Mouse (Mus musculus) embryonic facial prominence, embryonic 14.5 days (tissue): ENCODE measurements at regions not wholly inside any gene's neighbourhood (a gene's known extent, or its start where the extent isn't known, plus 50 kb on each side); places are given as distances from the start of the nearest gene placed in this dataset.

Experiments used
- ATAC-seq: fragments of 200-750 bp; cut with Nextera tagmentation; 2 replicates; pipeline ENCODE4 v1.8.0; 2017; ENCODE audit warnings: low read depth, moderate number of reproducible peaks, moderate TSS enrichment
- DNase-seq: peaks from one replicate; pipeline ENCODE4 v3.0.0-alpha.2; 2015; ENCODE audit warnings: low spot score
- H3K27ac ChIP-seq: fragments of 300-500 bp; sonication (generic); replicated peaks from 2 replicates; pipeline ENCODE4 v1.5.1; 2014; ENCODE audit warnings: low read depth, mild to moderate bottlenecking, low read length, moderate library complexity
- H3K27me3 ChIP-seq: fragments of 300-500 bp; sonication (generic); replicated peaks from 2 replicates; pipeline ENCODE4 v1.6.1; 2014; ENCODE audit warnings: low read length; ENCODE audit not compliant: control insufficient read depth, insufficient read depth
- H3K36me3 ChIP-seq: fragments of 300-500 bp; sonication (generic); 2 replicates; pipeline ENCODE4 v1.6.1; 2014; ENCODE audit warnings: low read length, mixed read lengths; ENCODE audit not compliant: control insufficient read depth, insufficient read depth
- H3K4me1 ChIP-seq: fragments of 300-500 bp; sonication (generic); 2 replicates; pipeline ENCODE4 v1.6.1; 2014; ENCODE audit warnings: antibody characterized with exemption, low read length; ENCODE audit not compliant: control insufficient read depth, insufficient read depth
- H3K4me2 ChIP-seq: fragments of 300-500 bp; sonication (generic); 2 replicates; pipeline ENCODE4 v1.6.1; 2014; ENCODE audit warnings: low read depth, mild to moderate bottlenecking, low read length, moderate library complexity, mixed read lengths
- H3K4me3 ChIP-seq: fragments of 300-500 bp; sonication (generic); 2 replicates; pipeline ENCODE4 v1.5.1; 2014; ENCODE audit warnings: low read depth, mild to moderate bottlenecking, low read length
- H3K9ac ChIP-seq: fragments of 300-500 bp; sonication (generic); 2 replicates; pipeline ENCODE4 v1.6.1; 2014; ENCODE audit warnings: low read depth, mild to moderate bottlenecking, low read length, moderate library complexity, mixed read lengths
- H3K9me3 ChIP-seq: fragments of 300-500 bp; sonication (generic); 2 replicates; pipeline ENCODE4 v1.6.1; 2016; ENCODE audit warnings: low read length; ENCODE audit not compliant: control insufficient read depth
- WGBS: fragments of 180-500 bp; shearing (Covaris S2); extraction: QIAGEN DNeasy Blood & Tissue Kit; methylation state at CpG from one replicate; pipeline ENCODE4 v1.1.7; 2014; 5-methylcytosine and 5-hydroxymethylcytosine counted together

- no peak overlapping the region for H3K4me2 ChIP-seq
- DNase-seq (no peak), ATAC-seq (no peak)
- no peaks in the 10 kb centered on the region for H3K4me1 ChIP-seq
- no peaks in the 10 kb centered on the region for H3K27me3 ChIP-seq
- H3K9me3 ChIP-seq, result no peaks in the 10 kb centered on the region
- WGBS, result 74% methylated on average over 4 of the region's 4 CpGs
- no peak overlapping the region for H3K27ac ChIP-seq
- no peak overlapping the region for H3K9ac ChIP-seq
- no peaks in the 10 kb centered on the region for H3K36me3 ChIP-seq
- no peak overlapping the region for H3K4me3 ChIP-seq
Measured at GRCm38 (mm10) chr7:94116899-94117521, 1037.3 kb downstream of the Fam181b start.

DNA sequence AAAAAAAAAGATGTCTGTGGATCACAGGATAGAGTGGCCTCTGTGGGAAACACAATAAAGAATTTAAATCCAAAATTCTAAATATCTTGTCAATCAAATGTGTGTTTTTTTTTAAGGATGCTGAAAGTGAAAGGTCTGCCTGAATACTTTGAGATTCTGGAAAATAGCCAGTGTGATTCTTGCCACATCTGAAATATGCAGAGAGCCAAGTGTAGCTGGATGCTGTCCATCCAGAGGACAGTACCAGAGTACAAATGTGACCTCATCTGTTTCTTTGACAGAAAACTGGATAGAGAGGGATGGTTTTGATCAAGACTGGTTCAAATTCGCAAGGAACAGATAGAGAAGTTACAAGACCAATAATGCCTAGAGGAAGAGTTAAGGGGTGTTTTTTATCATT lies 1044.1 kb downstream of the Fam181b start:
- DNase-seq, result no peak
- 62% methylated on average over 1 of the region's 1 CpGs for WGBS
- H3K9me3 ChIP-seq, result no peaks in the 10 kb centered on the region

GRCm38 (mm10) chr7:94154221-94154620 lies 1074.6 kb downstream of the Fam181b start:
- no peaks in the 10 kb centered on the region for H3K36me3 ChIP-seq
- H3K4me2 ChIP-seq, result no peak overlapping the region
- no peak for DNase-seq
- no peak overlapping the region for H3K4me3 ChIP-seq
- ATAC-seq, result no peak
- no peak overlapping the region for H3K27ac ChIP-seq
- H3K9me3 ChIP-seq, result no peaks in the 10 kb centered on the region
- no peaks in the 10 kb centered on the region for H3K4me1 ChIP-seq
- no peaks in the 10 kb centered on the region for H3K27me3 ChIP-seq
- H3K9ac ChIP-seq, result no peak overlapping the region

More for the DNA sequence above, 1044.1 kb downstream of the Fam181b start:
- no peak overlapping the region for H3K9ac ChIP-seq
- H3K36me3 ChIP-seq, result no peaks in the 10 kb centered on the region
- no peak overlapping the region for H3K27ac ChIP-seq
- H3K27me3 ChIP-seq, result no peaks in the 10 kb centered on the region
- H3K4me1 ChIP-seq, result no peaks in the 10 kb centered on the region
- no peak overlapping the region for H3K4me2 ChIP-seq
- no peak overlapping the region for H3K4me3 ChIP-seq
- no peak for ATAC-seq

DNA sequence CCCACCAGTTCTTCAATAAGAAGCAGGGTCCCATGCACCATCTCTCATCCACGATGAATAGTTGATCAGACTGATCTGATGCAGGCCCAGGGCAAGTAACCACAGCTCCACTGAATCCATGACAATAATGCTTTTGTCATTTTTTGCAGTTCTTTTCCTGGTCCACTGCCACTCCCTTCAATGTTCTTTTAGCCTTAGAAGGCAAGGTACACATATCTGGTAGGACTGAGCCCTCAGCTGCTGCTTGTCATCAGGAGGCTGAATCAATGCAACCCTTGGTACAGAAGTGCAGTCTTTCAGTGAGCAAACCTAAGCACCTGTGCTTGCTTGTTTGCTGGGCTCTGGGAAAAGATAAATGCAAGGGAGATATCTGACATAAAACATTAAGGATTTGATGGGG lies 1075.8 kb downstream of the Fam181b start:
- Histone ChIP-seq H3K27me3 (no peaks in the 10 kb centered on the region), H3K9ac (no peak overlapping the region), H3K36me3 (no peaks in the 10 kb centered on the region), H3K9me3 (no peaks in the 10 kb centered on the region), H3K27ac (no peak overlapping the region), H3K4me2 (no peak overlapping the region), H3K4me3 (no peak overlapping the region), H3K4me1 (no peaks in the 10 kb centered on the region)
- WGBS, result 63% methylated on average over 1 of the region's 1 CpGs
- no peak for DNase-seq
- no peak for ATAC-seq

GRCm38 (mm10) chr7:94180027-94180426 lies 1100.4 kb downstream of the Fam181b start:
- Histone ChIP-seq H3K36me3 (no peaks in the 10 kb centered on the region), H3K9ac (no peak overlapping the region), H3K27me3 (no peaks in the 10 kb centered on the region), H3K4me3 (no peak overlapping the region), H3K9me3 (no peaks in the 10 kb centered on the region), H3K27ac (no peak overlapping the region), H3K4me2 (no peak overlapping the region), H3K4me1 (no peaks in the 10 kb centered on the region)
- no peak for DNase-seq
- ATAC-seq, result no peak
- WGBS, result 72% methylated on average over 2 of the region's 2 CpGs

GRCm38 (mm10) chr7:94212341-94212740 lies 1132.7 kb downstream of the Fam181b start:
- DNase-seq (no peak), ATAC-seq (no peak)
- no peak overlapping the region for H3K27ac ChIP-seq
- no peaks in the 10 kb centered on the region for H3K9me3 ChIP-seq
- H3K4me1 ChIP-seq, result no peaks in the 10 kb centered on the region
- no peaks in the 10 kb centered on the region for H3K27me3 ChIP-seq
- H3K4me3 ChIP-seq, result no peak overlapping the region
- no peak overlapping the region for H3K4me2 ChIP-seq
- H3K36me3 ChIP-seq, result no peaks in the 10 kb centered on the region
- no peak overlapping the region for H3K9ac ChIP-seq
- 79% methylated on average over 1 of the region's 1 CpGs for WGBS

DNA sequence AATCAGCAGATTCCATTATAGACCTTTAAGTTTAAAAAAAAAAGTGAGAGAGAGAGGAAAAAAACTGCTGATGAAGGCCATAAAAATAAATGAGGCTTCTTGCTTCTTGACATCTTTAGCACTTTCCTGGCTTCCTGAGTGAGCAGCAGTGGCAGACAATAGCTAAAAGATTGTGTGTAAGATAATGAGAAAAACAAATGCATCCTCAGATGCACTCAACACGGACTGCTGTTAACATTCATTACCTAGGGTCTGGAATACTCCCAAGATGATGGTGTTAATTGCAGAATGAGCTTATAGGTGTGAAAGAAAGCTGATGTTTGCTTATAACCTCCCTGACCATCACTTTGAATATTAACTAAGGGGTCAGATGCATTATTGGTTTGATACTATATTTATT lies 1147.8 kb downstream of the Fam181b start:
- no peaks in the 10 kb centered on the region for H3K36me3 ChIP-seq
- DNase-seq (no peak), ATAC-seq (no peak)
- H3K9ac ChIP-seq, result no peak overlapping the region
- H3K9me3 ChIP-seq, result no peaks in the 10 kb centered on the region
- H3K27me3 ChIP-seq, result no peaks in the 10 kb centered on the region
- 47% methylated on average over 1 of the region's 1 CpGs for WGBS
- no peak overlapping the region for H3K4me3 ChIP-seq
- no peaks in the 10 kb centered on the region for H3K4me1 ChIP-seq
- no peak overlapping the region for H3K4me2 ChIP-seq
- H3K27ac ChIP-seq, result no peak overlapping the region

DNA sequence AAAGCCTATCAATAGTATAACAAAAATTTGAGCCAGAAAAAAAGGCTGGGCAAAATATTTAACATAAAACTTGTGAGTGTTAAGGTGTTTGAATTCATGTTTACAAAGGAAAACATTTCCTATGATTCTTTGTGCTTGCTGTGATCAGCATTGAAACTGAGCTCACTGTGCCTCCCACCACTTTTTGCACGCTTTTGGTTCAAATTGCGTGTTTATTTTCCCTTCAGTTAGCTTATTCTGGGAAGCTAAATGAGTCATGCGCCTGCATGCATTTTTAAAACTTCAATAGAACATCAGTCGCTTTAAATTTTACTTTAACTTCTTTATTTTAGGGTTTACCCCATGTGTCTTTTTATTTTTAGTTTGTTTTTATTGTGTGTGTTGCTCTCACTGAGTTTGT lies 1154.0 kb downstream of the Fam181b start:
- Histone ChIP-seq H3K9me3 (no peaks in the 10 kb centered on the region), H3K4me1 (no peaks in the 10 kb centered on the region), H3K4me3 (no peak overlapping the region), H3K36me3 (no peaks in the 10 kb centered on the region), H3K27me3 (no peaks in the 10 kb centered on the region), H3K27ac (no peak overlapping the region), H3K9ac (no peak overlapping the region), H3K4me2 (no peak overlapping the region)
- WGBS, result 73% methylated on average over 4 of the region's 4 CpGs
- DNase-seq (no peak), ATAC-seq (no peak)

GRCm38 (mm10) chr7:94249501-94249900 lies 1169.8 kb downstream of the Fam181b start:
- Histone ChIP-seq H3K36me3 (no peaks in the 10 kb centered on the region), H3K4me1 (no peaks in the 10 kb centered on the region), H3K27me3 (no peaks in the 10 kb centered on the region), H3K4me2 (no peak overlapping the region), H3K27ac (no peak overlapping the region), H3K9ac (no peak overlapping the region), H3K9me3 (no peaks in the 10 kb centered on the region), H3K4me3 (no peak overlapping the region)
- 74% methylated on average over 3 of the region's 3 CpGs for WGBS
- DNase-seq (no peak), ATAC-seq (no peak)
